Mouse (Mus musculus) erythroblast, adult 5-6 weeks (primary cell): Measurements from ENCODE around the gene Dnlz. TPM values are rescaled to one million over a fixed set of nuclear protein-coding genes. Genes with fewer than 3 reads are reported as not detected.

Source experiments
- ATAC-seq: replicated peaks from 2 replicates; pipeline ENCODE4 v1.8.0; 2016; ENCODE audit warnings: moderate number of reproducible peaks, mild to moderate bottlenecking, moderate TSS enrichment, inconsistent platforms; ENCODE audit not compliant: poor library complexity, low FRiP score, severe bottlenecking
- total RNA-seq, 2 experiments: library from RNA; stranded (forward) in 1 of 2; stranded (reverse) in 1 of 2; fragments of 150-400 nt in 1 of 2; fragments of 200-764, 138-1000 nt in 1 of 2; gene quantifications; 2 replicates each; pipeline versions ENCODE4 v1.2.3 to v1.2.4; 2015 to 2017; ENCODE audit warnings: low replicate concordance in 2 of 2

The Dnlz gene
- total RNA-seq, 2 experiments from 2014 or later: 1.1 TPM; not detected in 1

DNA sequence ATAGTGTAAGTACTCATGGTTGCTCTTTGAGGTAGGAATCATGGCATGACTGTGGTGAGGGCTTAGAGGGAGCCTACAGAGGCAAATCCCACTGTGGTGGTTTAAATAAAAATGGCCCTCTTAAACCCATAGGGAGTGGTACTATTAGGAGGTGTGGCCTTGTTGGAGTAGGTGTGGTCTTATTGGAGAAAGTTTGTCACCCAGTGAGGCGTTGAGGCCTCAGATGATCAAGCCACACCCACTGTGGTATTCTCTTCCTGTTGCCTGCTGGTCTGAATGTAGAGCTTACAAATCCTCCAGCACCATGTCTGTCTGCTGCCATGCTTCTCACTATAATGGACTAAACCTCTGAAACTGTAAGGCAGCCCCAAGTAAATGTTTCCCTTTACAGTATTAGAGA lies 47.2 kb downstream of the Dnlz start:
- no peak for ATAC-seq

DNA sequence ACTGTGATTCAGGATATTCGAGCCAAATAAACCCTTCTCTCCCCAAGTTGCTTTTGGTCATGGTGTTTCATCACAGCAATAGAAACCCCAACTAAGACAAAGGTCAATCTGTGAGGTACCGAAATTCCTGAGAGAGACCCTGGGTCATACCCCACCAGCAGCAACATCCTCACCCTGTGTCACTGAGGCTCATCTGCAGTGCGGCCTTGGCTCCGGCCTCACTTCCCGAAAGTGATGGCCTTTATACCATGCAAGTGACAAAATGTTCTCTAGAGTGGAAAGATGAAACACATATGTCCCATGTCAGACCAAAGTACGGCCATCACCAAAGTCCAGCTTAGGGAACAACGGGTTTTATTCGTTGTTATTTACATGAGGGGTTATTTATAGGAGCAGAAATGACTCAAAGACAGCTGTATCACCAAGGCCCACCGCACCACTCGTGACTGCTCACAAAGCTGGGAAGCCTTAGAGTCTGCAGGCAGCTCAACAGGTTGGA lies 49.9 kb downstream of the Dnlz start:
- no peak for ATAC-seq

DNA sequence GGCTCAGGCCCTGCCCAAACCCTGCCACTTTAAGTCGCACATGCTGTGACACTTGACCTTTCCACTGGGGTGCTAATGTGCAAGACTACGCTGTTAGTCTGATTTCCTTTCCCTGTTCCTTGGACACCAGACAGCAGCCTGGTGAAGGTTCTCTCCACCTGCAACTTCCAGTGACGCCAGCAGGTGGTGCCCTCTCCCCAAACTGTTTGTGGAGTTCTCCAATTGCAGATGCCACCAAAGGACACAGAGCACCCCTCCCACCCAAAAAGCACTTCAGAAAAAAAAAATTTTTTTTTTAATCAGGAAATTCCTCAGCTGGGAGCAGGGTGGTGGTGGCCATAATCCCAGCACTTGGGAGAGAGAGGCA lies 51.1 kb downstream of the Dnlz start:
- peak; percentile 57; the same call in 1 of the 2 replicates for ATAC-seq

DNA sequence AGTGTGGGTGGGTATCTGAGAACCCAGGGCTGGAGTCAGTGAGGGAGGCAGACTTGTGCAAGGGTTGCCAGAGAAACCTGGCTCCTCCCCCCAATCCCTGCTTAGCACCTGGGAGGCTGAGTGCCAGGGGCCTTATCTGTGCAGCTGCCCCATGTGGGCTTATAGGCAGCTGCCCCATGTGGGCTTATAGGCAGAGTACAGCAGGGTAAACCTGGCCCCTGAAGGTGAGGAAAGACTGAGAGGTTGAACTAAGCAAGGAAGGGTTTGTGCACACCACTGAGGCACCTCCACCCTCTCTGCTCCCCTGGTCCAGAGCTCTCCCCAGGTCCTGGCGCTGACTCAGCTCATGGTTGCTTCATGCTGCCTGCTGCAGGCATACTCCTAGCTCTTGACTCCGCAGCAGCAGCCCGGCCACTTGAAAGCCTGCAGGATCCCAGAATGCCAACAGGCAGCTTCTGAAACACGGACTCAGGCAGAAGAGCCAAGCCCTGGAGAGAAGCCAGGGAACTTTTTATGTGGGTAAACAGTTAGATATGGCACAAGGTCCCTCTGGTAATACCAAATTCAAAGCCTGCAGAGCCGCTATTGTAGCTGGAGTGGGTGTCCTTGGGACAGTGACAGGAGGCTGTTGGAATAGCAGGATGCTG lies 51.6 kb downstream of the Dnlz start:
- peak; percentile 20; the same call in 1 of the 2 replicates for ATAC-seq

DNA sequence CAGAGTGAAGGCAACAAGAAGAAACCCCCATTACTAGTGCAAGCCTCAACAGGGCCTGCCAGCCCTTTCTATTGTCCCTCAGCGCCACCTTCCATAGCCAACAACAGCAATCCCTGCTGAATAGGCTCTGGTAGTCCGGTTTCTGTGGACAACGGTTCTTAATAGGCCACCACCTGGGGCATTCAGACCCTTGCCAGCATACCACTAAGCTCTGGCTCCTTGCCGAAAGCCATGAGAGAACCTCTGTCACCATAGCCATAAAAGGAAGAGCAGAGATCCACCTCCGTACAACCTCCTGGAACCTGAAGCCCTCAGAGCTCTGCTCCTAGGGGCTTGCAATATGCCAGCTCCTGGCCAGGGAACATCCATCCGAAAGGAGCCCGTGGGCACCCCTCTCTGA lies 52.6 kb downstream of the Dnlz start:
- ATAC-seq: no peak

DNA sequence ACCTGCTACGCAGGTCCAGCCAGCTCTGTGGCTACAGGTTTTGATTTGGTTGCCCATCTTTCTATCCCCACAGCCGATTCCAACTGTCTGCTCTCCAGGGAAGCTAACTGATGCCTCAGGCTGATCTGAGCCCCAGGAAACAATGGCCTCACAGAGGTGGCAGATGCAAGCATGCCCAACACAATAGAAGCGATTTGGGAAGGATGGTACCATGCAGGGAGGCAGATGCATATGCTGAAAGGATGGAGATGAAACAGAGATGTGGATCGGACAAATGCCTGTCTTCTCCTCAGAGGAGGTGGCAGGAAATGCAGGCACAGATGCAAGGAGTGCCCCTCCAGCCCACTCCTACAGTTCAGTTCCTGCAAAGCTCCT lies 53.1 kb downstream of the Dnlz start:
- no peak for ATAC-seq

GRCm38 (mm10) chr2:26298208-26298855 lies 53.6 kb downstream of the Dnlz start:
- no peak for ATAC-seq

Other genes starting within 250 kb of the Dnlz start
- 1.0 TPM in 1 of 2 replicates, not detected in the other for gene Nacc2, start 228.9 kb downstream of the Dnlz start, total RNA-seq (2015; ENCODE audit: low replicate concordance)
- 0.77 and 3.3 TPM in 2 replicates for gene Nacc2, start 228.9 kb downstream of the Dnlz start, total RNA-seq (2017; ENCODE audit: low replicate concordance)
- gene Lhx3, start 143.8 kb downstream of the Dnlz start, total RNA-seq (2015; ENCODE audit: low replicate concordance): not detected in 2 replicates
- gene Lhx3, start 143.8 kb downstream of the Dnlz start, total RNA-seq (2017; ENCODE audit: low replicate concordance): not detected in 2 replicates
- 1.7 and 2.1 TPM in 2 replicates for gene Qsox2, start 114.6 kb downstream of the Dnlz start, total RNA-seq (2015; ENCODE audit: low replicate concordance)
- 0.60 and 1.7 TPM in 2 replicates for gene Qsox2, start 114.6 kb downstream of the Dnlz start, total RNA-seq (2017; ENCODE audit: low replicate concordance)
- gene Ccdc187, start 57.6 kb downstream of the Dnlz start, total RNA-seq (2015; ENCODE audit: low replicate concordance): not detected in 2 replicates
- not detected in 2 replicates for gene Ccdc187, start 57.6 kb downstream of the Dnlz start, total RNA-seq (2017; ENCODE audit: low replicate concordance)
- 0.77 and 1.5 TPM in 2 replicates for gene Gpsm1, start 36.6 kb downstream of the Dnlz start, total RNA-seq (2015; ENCODE audit: low replicate concordance)
- gene Gpsm1, start 36.6 kb downstream of the Dnlz start, total RNA-seq (2017; ENCODE audit: low replicate concordance): 1.7 and 2.0 TPM in 2 replicates
- gene Card9, start 8.8 kb upstream of the Dnlz start, total RNA-seq (2015; ENCODE audit: low replicate concordance): 5.9 and 11.9 TPM in 2 replicates
- gene Card9, start 8.8 kb upstream of the Dnlz start, total RNA-seq (2017; ENCODE audit: low replicate concordance): 20.4 and 32.5 TPM in 2 replicates
- gene Snapc4, start 28.5 kb upstream of the Dnlz start, total RNA-seq (2015; ENCODE audit: low replicate concordance): 2.9 and 12.3 TPM in 2 replicates
- 0.85 and 7.4 TPM in 2 replicates for gene Snapc4, start 28.5 kb upstream of the Dnlz start, total RNA-seq (2017; ENCODE audit: low replicate concordance)
- gene Entr1, start 37.2 kb upstream of the Dnlz start, total RNA-seq (2015; ENCODE audit: low replicate concordance): 17.8 and 25.0 TPM in 2 replicates
- gene Entr1, start 37.2 kb upstream of the Dnlz start, total RNA-seq (2017; ENCODE audit: low replicate concordance): 17.3 and 19.2 TPM in 2 replicates
- gene Pmpca, start 37.2 kb upstream of the Dnlz start, total RNA-seq (2015; ENCODE audit: low replicate concordance): 6.5 TPM in 2 replicates
- 12.1 and 24.0 TPM in 2 replicates for gene Pmpca, start 37.2 kb upstream of the Dnlz start, total RNA-seq (2017; ENCODE audit: low replicate concordance)
- 4.0 and 4.6 TPM in 2 replicates for gene Inpp5e, start 57.1 kb upstream of the Dnlz start, total RNA-seq (2015; ENCODE audit: low replicate concordance)
- 2.5 and 4.5 TPM in 2 replicates for gene Inpp5e, start 57.1 kb upstream of the Dnlz start, total RNA-seq (2017; ENCODE audit: low replicate concordance)
- 12.5 and 18.8 TPM in 2 replicates for gene Sec16a, start 93.1 kb upstream of the Dnlz start, total RNA-seq (2015; ENCODE audit: low replicate concordance)
- gene Sec16a, start 93.1 kb upstream of the Dnlz start, total RNA-seq (2017; ENCODE audit: low replicate concordance): 9.3 and 14.9 TPM in 2 replicates
- gene Notch1, start 164.6 kb upstream of the Dnlz start, total RNA-seq (2015; ENCODE audit: low replicate concordance): 7.3 and 10.0 TPM in 2 replicates
- gene Notch1, start 164.6 kb upstream of the Dnlz start, total RNA-seq (2017; ENCODE audit: low replicate concordance): 3.3 and 4.6 TPM in 2 replicates
- 7.5 TPM in 1 of 2 replicates, not detected in the other for gene Egfl7, start 227.9 kb upstream of the Dnlz start, total RNA-seq (2015; ENCODE audit: low replicate concordance)
- gene Egfl7, start 227.9 kb upstream of the Dnlz start, total RNA-seq (2017; ENCODE audit: low replicate concordance): 4.9 and 8.2 TPM in 2 replicates
- not detected in 2 replicates for gene Gm20532, start 234.5 kb upstream of the Dnlz start, total RNA-seq (2015; ENCODE audit: low replicate concordance)
- gene Gm20532, start 234.5 kb upstream of the Dnlz start, total RNA-seq (2017; ENCODE audit: low replicate concordance): not detected in 2 replicates